Mouse (Mus musculus): Measurements from ENCODE around the gene Zic5. TPM values are rescaled to one million over a fixed set of nuclear protein-coding genes. Genes with fewer than 3 reads are reported as not detected.

The Zic5 gene
- total RNA-seq, 2 experiments from 2014 or later, result not detected

- ATAC-seq (replicated peaks; ENCODE audit: low FRiP score, low TSS enrichment, poor library complexity, severe bottlenecking), result no peak
Measured at GRCm38 (mm10) chr14:122482081-122483023, 16.9 kb upstream of the Zic5 start.

- 0 out of 2 replicates have a peak, but pooled peaks have one; percentile 35 for ATAC-seq (replicated peaks; ENCODE audit: low FRiP score, low TSS enrichment, poor library complexity, severe bottlenecking)
Measured at GRCm38 (mm10) chr14:122481181-122481580, 15.7 kb upstream of the Zic5 start.

GRCm38 (mm10) chr14:122480355-122480754 is 14.9 kb upstream of the Zic5 start:
- no peak for ATAC-seq (replicated peaks; ENCODE audit: low FRiP score, low TSS enrichment, poor library complexity, severe bottlenecking)

- ATAC-seq (replicated peaks; ENCODE audit: low FRiP score, low TSS enrichment, poor library complexity, severe bottlenecking), result no peak
Measured at GRCm38 (mm10) chr14:122479461-122480109, 14.1 kb upstream of the Zic5 start.

DNA sequence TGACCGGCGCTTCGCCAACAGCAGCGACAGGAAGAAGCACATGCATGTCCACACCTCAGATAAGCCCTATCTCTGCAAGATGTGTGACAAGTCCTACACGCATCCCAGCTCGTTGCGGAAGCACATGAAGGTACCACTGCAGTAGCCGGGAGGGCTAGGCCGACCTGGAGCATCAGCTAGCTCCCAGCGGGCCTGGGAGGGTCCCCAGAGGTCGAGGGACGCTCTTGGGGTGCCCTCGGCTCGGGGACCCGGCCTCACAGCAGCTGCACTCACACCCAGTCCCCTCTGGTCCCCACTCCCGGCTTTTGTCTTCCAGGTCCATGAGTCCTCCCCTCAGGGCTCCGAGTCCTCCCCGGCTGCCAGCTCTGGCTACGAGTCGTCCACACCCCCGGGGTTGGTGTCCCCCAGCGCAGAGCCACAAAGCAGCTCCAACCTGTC is 13.1 kb upstream of the Zic5 start:
- ATAC-seq (replicated peaks; ENCODE audit: low FRiP score, low TSS enrichment, poor library complexity, severe bottlenecking), result no peak; the same call in 1 of the 2 replicates

GRCm38 (mm10) chr14:122477971-122478573 is 12.6 kb upstream of the Zic5 start:
- ATAC-seq (replicated peaks; ENCODE audit: low FRiP score, low TSS enrichment, poor library complexity, severe bottlenecking), result no peak

DNA sequence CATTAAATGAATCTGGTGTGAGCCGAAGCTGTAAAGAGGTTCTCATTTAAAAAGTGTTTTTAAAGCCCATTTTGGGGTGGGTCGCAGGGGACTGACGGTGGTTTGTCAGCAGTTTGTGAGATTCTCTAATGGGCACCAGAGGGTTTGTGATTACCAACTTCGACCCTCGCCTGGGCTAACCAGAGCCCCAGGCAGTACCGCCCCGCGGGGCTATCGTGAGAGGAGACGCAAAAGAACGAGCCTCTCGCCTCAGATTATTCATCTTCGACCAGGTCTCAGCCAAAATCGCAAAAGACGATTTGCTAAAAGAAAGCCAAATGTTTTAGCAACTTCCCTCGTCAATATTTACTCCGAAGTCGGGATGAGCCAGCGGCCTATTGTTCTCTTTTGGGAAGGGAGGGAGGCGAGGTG is 11.8 kb upstream of the Zic5 start:
- ATAC-seq (replicated peaks; ENCODE audit: low FRiP score, low TSS enrichment, poor library complexity, severe bottlenecking), result no peak

GRCm38 (mm10) chr14:122476822-122477215 is 11.3 kb upstream of the Zic5 start:
- no peak for ATAC-seq (replicated peaks; ENCODE audit: low FRiP score, low TSS enrichment, poor library complexity, severe bottlenecking)

GRCm38 (mm10) chr14:122476041-122476821 is 10.8 kb upstream of the Zic5 start:
- no peak for ATAC-seq (replicated peaks; ENCODE audit: low FRiP score, low TSS enrichment, poor library complexity, severe bottlenecking)

DNA sequence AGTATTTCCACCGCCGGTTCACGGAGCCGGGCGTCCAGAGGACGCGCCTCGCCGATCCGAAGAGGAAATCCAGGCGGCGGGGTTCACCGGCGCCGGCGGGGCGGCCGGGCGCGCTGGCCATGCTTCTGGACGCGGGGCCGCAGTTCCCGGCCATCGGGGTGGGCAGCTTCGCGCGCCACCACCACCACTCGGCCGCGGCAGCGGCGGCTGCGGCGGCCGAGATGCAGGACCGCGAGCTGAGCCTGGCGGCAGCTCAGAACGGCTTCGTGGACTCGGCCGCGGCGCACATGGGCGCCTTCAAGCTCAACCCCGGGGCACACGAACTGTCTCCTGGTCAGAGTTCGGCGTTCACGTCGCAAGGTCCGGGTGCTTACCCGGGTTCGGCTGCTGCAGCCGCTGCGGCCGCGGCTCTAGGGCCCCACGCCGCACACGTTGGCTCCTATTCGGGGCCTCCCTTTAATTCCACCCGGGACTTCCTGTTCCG is 10.1 kb upstream of the Zic5 start:
- no peak for ATAC-seq (replicated peaks; ENCODE audit: low FRiP score, low TSS enrichment, poor library complexity, severe bottlenecking)

DNA sequence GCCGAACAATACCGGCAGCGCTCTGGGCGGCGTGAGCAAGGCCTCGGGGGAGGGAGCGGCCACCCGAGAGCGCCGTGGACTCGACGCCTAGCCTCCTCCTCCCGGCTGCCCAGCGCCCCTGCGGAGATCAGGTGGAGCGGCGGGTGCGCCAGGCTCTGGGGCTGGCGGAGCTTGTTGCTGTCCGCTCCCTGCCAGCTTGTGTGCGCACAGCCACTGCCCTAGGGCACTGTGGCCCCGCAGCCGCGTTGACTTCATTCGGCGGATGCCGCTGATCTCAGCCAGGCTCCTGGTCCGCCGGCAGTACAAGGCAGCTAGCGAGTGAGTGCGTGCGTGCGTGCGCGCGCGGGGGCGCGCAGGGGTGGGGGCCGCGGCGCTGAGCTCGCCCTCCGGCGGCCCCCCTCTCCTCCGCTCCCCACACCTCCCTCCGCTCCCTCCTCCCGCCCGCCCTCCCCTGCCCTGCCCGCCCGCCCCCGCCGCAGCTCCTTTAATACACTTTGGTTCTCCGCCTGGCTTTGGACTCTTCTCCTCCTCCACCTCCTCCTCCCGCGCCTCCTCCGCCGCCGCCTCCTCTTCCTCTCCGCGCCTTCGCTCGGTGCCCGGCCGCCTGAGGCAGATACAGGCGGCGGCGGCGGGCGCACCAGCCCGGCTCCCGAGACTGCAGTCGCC is 9.5 kb upstream of the Zic5 start, which contains the start of gene Zic2:
Gene Zic2 (plus strand): TSS at position 545 of the 666 bp plus-strand sequence.
- no peak for ATAC-seq (replicated peaks; ENCODE audit: low FRiP score, low TSS enrichment, poor library complexity, severe bottlenecking)

GRCm38 (mm10) chr14:122474041-122474890 is 8.8 kb upstream of the Zic5 start:
- ATAC-seq (replicated peaks; ENCODE audit: low FRiP score, low TSS enrichment, poor library complexity, severe bottlenecking), result 0 out of 2 replicates have a peak, but pooled peaks have one; percentile 13

DNA sequence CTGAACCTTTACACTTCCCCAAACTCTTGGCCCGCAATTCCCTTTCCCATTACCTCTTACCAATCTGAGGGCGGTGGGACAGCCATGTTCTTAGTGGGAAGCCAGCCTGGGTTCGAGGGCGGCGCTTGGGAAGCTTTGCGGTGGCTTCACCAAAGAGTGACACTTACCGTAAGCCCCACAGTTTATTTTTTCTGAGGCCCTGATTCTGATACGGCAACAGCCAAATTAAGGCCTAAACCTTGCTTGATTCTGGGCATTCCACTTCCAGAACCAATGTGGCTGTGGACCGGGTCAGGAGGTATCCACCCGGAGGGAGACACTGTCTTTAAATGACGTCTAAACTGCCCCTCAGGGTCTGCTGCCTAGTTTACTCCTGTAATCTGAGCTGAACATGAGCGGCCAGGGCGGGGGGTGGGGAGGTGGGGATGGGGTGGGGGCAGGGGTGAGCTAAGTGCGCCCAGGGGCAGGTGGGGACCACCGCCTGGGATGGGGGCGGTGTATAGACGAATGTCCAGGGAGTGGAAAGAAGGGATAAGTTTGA is 7.8 kb upstream of the Zic5 start:
- no peak for ATAC-seq (replicated peaks; ENCODE audit: low FRiP score, low TSS enrichment, poor library complexity, severe bottlenecking)

GRCm38 (mm10) chr14:122472647-122473046 is 7.2 kb upstream of the Zic5 start:
- ATAC-seq (replicated peaks; ENCODE audit: low FRiP score, low TSS enrichment, poor library complexity, severe bottlenecking), result no peak

- no peak for ATAC-seq (replicated peaks; ENCODE audit: low FRiP score, low TSS enrichment, poor library complexity, severe bottlenecking)
Measured at GRCm38 (mm10) chr14:122472161-122472560, 6.7 kb upstream of the Zic5 start.

GRCm38 (mm10) chr14:122471449-122472085 is 6.1 kb upstream of the Zic5 start:
- ATAC-seq (replicated peaks; ENCODE audit: low FRiP score, low TSS enrichment, poor library complexity, severe bottlenecking), result no peak

All from megakaryocyte-erythroid progenitor cell, adult 5-6 weeks (primary cell).